24 mouse cellular contexts compared by ENCODE assay signal in genomic region chr2:109137276-109137675, GRCm38 (mm10).
DNase-seq lines count a peak whose midpoint lies in the region; ATAC-seq and TF ChIP-seq lines count a peak whose summit lies in the region.
"Had no signal": no experiment of that assay in that cellular context is flagged by ENCODE, and none has a peak within 500 bp of the region (broad histone marks: within the 10 kb centered on the region; RNA-seq: fewer than 3 reads in every experiment).

No protein-coding gene starts in this region.

- H3K4me1 ChIP-seq in midbrain, postnatal 0 days (ENCODE audit: insufficient read depth, low read length): no peaks in the 10 kb centered on the region
- no peaks in the 10 kb centered on the region for H3K4me1 ChIP-seq in midbrain, embryonic 10.5 days
- H3K4me1 ChIP-seq: embryonic facial prominence, embryonic 15.5 days; forebrain, embryonic 15.5 days; heart, embryonic 15.5 days; hindbrain, embryonic 13.5 days; midbrain, embryonic 13.5 days; neural tube, embryonic 12.5 days; stomach, embryonic 15.5 days had no signal

- 88% methylated on average over 6 of the region's 6 CpGs for WGBS in midbrain, postnatal 0 days
- WGBS in midbrain, embryonic 10.5 days: 86% methylated on average over 6 of the region's 6 CpGs

- no peak overlapping the region for H3K4me2 ChIP-seq in midbrain, postnatal 0 days (ENCODE audit: low read depth, low read length, poor library complexity, severe bottlenecking)
- H3K4me2 ChIP-seq: embryonic facial prominence, embryonic 15.5 days; forebrain, embryonic 15.5 days; heart, embryonic 15.5 days; hindbrain, embryonic 13.5 days; midbrain, embryonic 13.5 days; neural tube, embryonic 12.5 days; stomach, embryonic 15.5 days had no signal

- H3K9me3 ChIP-seq in midbrain, postnatal 0 days (ENCODE audit: low read length): no peaks in the 10 kb centered on the region
- H3K9me3 ChIP-seq in midbrain, embryonic 10.5 days (replicated peaks): no peaks in the 10 kb centered on the region
- H3K9me3 ChIP-seq: embryonic facial prominence, embryonic 15.5 days; forebrain, embryonic 15.5 days; heart, embryonic 15.5 days; hindbrain, embryonic 13.5 days; midbrain, embryonic 13.5 days; neural tube, embryonic 12.5 days; stomach, embryonic 15.5 days had no signal

- no peak for TF ChIP-seq CTCF in midbrain, postnatal 0 days (IDR thresholded peaks at IDR 0.05)

- H3K9ac ChIP-seq in midbrain, postnatal 0 days (replicated peaks; ENCODE audit: low read length, poor library complexity, severe bottlenecking): no peak overlapping the region
- H3K9ac ChIP-seq: embryonic facial prominence, embryonic 15.5 days; forebrain, embryonic 15.5 days; heart, embryonic 15.5 days; hindbrain, embryonic 13.5 days; midbrain, embryonic 13.5 days; neural tube, embryonic 12.5 days; stomach, embryonic 15.5 days had no signal

- no peak for ATAC-seq in midbrain, postnatal 0 days (ENCODE audit: low FRiP score)
- ATAC-seq: forebrain, embryonic 15.5 days; lung, postnatal 0 days; midbrain, embryonic 13.5 days had no signal

- H3K36me3 ChIP-seq in midbrain, postnatal 0 days (ENCODE audit: insufficient read depth, low read length): no peaks in the 10 kb centered on the region
- no peaks in the 10 kb centered on the region for H3K36me3 ChIP-seq in midbrain, embryonic 10.5 days
- H3K36me3 ChIP-seq: embryonic facial prominence, embryonic 15.5 days; forebrain, embryonic 15.5 days; heart, embryonic 15.5 days; hindbrain, embryonic 13.5 days; midbrain, embryonic 13.5 days; neural tube, embryonic 12.5 days; stomach, embryonic 15.5 days had no signal

- no peak overlapping the region for H3K27ac ChIP-seq in midbrain, postnatal 0 days (ENCODE audit: low read depth, low read length)
- H3K27ac ChIP-seq in midbrain, embryonic 10.5 days (replicated peaks): no peak overlapping the region
- H3K27ac ChIP-seq: embryonic facial prominence, embryonic 15.5 days; forebrain, embryonic 15.5 days; heart, embryonic 15.5 days; hindbrain, embryonic 13.5 days; midbrain, embryonic 13.5 days; neural tube, embryonic 12.5 days; stomach, embryonic 15.5 days had no signal

- DNase-seq in midbrain, postnatal 0 days (ENCODE audit: low spot score): peak; percentile 63
- no peak for DNase-seq in midbrain, embryonic 10.5 days (ENCODE audit: low spot score)
- DNase-seq in cerebellum, adult 11 months: peak; percentile 6
- DNase-seq in cerebellum, adult 9-11 months: peak; percentile 14
- no peak for DNase-seq in heart, adult 11 months
- DNase-seq in frontal cortex, postnatal 14 days (ENCODE audit: low spot score in 2 of 2): no peak
- DNase-seq in right cerebral cortex, postnatal 10 days (ENCODE audit: low spot score in 2 of 2): no peak
- DNase-seq: adrenal gland, postnatal 14 days; embryo, embryonic 11 days; gastrocnemius, postnatal 14 days; heart, adult 18-20 months; heart, postnatal 36 days; kidney, adult 2 months; kidney, postnatal 14 days; right cerebral cortex, adult 18-20 months; thymus, postnatal 25 days had no signal

- H3K4me3 ChIP-seq in midbrain, postnatal 0 days (ENCODE audit: low read depth, low read length): no peak overlapping the region
- H3K4me3 ChIP-seq in midbrain, embryonic 10.5 days: no peak overlapping the region
- H3K4me3 ChIP-seq: embryonic facial prominence, embryonic 15.5 days; forebrain, embryonic 15.5 days; heart, embryonic 15.5 days; hindbrain, embryonic 13.5 days; midbrain, embryonic 13.5 days; neural tube, embryonic 12.5 days; stomach, embryonic 15.5 days had no signal

- H3K27me3 ChIP-seq in midbrain, postnatal 0 days (ENCODE audit: insufficient read depth, low read length): no peaks in the 10 kb centered on the region
- no peaks in the 10 kb centered on the region for H3K27me3 ChIP-seq in midbrain, embryonic 10.5 days (ENCODE audit: low read depth, poor library complexity, severe bottlenecking)
- H3K27me3 ChIP-seq: embryonic facial prominence, embryonic 15.5 days; forebrain, embryonic 15.5 days; heart, embryonic 15.5 days; hindbrain, embryonic 13.5 days; midbrain, embryonic 13.5 days; neural tube, embryonic 12.5 days; stomach, embryonic 15.5 days had no signal

Comparison
In these comparisons a context has a peak if more than half of its experiments do, and no peak if none do; other contexts are left out.
1. DNase-seq: peak in midbrain, postnatal 0 days (single experiment), cerebellum, adult 11 months (single experiment) and cerebellum, adult 9-11 months (single experiment); none in midbrain, embryonic 10.5 days (single experiment), heart, adult 11 months (single experiment), frontal cortex, postnatal 14 days (0 of 2) and right cerebral cortex, postnatal 10 days (0 of 2).